Mouse (Mus musculus): ENCODE results near the gene Slc8a1.
A peak's percentile ranks its signal among the peaks of the same experiment; 100 is the strongest.

Gene Slc8a1

DNA sequence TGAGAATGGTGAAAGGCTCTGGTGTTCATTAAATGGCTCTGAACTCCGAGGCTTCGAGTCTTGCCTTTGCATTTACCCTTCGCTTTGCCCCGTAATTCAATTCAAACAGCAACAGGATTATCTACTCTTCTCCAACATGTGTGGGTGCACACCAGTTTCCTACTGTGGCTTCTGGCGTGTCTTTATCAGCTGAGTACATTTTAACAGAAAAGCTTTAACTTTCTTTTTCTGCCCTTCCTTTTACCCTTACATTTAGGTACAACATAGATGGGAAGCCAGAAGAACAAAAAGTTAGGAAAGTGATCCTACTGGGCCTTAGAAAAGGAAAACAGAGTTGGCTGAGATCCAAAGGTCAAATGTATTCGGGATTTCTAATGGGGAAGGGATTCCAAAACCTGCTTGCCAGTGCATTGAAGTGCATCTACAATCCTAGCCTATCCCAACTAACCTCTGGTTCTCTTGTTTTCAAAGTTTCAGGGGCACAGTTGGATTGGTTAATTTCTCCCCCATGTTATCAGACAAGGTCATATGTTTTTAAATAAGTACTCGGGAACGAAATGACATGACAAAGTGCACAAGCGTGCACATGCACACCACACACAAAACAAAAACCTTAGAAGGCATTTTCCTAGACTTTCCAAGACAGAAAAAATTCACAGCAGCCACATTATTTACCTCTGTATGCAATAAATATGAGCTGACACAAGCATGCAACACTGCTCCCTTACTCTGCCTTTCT is 172.4 kb downstream of the Slc8a1 start:
- no peak for DNase-seq (ENCODE audit: low spot score in 2 of 2)

DNA sequence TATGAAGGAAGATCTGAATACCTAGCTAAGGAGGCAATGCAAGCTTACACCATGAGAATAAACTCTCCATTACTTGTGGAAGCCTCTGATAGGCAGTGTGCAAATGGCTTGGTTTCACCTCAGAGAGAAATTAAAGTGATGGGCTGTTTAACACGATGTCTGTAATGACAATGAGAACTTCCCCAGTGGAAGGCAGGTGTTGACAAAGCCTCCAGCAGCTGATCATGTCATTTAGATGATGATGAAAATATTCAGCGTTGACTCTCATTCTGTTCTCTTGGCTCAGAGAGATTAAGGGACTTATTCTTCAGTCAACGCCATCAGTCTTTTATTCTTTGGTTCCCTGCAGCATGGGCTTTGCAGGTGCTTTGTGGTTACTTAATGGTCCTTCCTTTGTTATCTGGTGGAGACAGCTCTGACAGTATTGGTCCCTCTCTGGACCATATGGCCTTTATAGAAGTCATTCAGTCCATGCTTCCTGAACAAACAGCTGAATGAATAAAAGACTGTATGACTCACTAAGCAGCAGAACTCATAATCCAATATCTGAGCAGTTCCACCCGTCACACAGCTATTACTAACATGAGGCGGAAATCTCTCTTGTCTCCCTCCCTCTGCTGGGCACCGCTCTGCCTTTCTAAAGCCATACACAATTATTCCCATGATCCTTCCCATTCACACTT is 184.0 kb downstream of the Slc8a1 start:
- no peak for DNase-seq (ENCODE audit: low spot score in 2 of 2)

DNA sequence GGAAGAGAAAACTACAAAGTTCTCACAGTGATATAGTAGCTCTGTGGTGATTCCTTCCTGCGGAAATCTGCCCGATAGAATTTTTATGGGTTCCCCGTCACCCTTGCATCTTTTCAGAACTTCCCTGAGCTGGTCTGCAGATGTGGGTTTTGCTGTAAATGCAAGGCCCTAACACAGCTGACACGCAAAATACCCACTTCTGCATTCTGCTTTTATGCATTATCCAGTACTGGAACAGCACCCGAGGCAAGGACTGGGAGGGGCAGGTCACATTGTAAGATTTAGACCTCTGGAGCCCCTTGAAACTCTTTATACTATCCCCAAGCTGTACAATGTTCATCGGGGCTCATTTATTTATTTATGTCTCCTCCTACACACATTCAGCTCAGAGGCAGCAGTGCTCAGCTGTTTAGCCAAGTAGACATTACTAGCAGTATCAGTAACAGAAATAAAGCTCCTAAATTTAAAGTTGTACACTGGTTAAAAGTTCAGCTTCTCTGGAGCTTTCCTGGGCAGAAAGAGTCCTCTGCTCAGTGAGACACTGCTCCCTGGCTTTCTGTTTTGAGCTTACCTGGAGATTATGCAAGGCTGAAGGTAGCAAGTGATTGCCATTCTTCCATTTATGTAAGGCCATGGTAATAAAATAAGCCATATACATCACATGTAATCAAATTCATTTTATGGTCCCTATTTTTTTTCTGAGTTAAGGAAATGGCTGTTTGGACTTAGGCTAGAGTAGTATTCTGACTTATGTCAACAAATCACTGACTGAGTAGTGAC is 186.1 kb downstream of the Slc8a1 start:
- DNase-seq (ENCODE audit: low spot score in 2 of 2), result no peak

DNA sequence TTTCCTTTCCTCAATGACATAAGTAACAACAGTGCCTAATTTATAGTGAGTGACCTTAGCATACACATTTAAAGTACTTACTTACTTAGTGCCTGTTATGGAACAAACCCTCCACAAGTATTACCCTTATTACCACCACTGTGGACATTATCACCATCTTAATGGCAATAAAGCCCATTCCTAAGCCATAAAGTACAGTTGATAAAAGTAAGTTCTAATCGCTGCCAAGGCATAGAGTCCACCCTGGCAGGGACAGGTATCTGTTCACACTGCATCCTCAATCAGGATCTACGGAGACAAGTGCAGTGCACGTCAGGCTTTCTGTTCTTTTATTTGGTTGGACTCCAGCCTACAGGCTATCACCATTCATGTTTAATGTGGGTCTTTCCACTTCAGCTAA is 187.3 kb downstream of the Slc8a1 start:
- no peak for DNase-seq (ENCODE audit: low spot score in 2 of 2)

DNA sequence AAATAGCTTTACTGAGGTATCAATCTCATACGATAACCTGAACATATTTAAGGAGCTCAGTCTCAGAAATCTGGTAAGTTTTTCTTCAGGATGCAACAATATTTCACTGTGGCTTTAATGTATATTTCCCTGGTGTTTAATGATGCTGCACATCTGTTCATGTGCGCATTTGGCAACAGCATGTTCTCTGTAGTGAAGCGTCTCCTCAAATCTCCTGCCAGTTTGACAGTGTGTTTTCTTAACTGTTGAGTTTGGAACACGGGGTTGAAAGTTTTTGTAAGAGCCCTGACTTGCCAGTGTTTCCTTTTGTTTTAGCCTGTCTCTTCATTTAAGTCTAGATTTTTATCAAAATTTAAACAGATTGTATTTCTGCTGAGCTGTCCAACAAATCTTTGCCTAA is 190.2 kb downstream of the Slc8a1 start:
- no peak for DNase-seq (ENCODE audit: low spot score in 2 of 2)

DNA sequence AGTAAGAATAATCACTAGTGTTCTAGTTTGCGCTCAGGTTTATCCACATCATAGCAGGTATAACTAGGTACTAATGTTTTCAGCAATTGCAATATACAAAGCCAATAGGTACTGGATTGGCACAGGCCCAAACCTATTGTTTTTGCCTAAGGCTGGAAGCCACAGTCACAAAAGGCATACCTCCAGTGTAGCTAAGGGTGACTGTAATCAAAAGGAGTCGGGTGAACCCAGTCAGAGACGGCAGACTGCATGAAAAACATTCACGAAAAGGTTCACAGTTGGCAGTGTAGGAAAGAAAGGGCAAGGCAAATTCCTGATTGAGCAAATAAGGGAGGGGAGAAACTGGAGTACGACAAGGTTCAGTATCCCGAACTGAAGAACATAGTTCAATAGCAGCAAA is 191.7 kb downstream of the Slc8a1 start:
- DNase-seq (ENCODE audit: low spot score in 2 of 2), result no peak

DNA sequence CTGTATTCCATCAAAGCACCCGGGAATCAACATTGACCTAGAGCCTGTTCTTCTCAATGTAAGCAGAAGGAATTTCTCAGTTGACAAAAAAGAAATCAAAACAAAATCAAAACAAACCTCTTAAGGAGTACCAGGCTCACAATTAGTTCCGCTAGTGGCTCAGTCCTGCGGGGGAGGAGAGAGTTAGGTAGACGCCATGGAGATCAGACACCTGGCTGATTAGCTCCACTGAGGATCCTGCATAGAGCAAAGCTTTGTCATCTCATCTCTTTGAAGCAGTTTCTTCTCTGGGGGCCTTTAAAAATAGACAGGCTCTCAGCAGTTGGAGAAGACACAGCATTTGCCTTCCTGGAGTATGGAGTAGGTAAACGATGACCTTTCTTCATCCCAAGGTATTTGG is 192.2 kb downstream of the Slc8a1 start:
- DNase-seq (ENCODE audit: low spot score in 2 of 2), result no peak

DNA sequence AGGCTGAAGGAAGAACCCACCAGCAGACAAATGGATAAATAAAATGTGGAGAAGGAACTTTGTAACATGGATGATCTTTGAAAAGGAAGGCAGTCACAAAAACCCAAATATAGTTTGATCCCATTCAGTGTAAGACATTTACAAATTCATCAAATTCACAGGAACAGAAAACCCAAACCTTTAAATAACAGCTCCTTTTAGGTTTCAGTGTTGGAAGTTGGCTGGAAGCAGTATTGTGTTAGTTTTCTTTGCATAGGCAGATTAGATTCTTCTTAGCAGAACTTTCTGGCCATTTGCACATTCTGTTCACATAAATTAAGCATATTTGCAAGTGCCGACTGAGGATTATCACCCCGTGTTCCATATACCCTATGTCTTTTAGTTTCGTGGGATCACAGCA is 193.3 kb downstream of the Slc8a1 start:
- no peak for DNase-seq (ENCODE audit: low spot score in 2 of 2)

DNA sequence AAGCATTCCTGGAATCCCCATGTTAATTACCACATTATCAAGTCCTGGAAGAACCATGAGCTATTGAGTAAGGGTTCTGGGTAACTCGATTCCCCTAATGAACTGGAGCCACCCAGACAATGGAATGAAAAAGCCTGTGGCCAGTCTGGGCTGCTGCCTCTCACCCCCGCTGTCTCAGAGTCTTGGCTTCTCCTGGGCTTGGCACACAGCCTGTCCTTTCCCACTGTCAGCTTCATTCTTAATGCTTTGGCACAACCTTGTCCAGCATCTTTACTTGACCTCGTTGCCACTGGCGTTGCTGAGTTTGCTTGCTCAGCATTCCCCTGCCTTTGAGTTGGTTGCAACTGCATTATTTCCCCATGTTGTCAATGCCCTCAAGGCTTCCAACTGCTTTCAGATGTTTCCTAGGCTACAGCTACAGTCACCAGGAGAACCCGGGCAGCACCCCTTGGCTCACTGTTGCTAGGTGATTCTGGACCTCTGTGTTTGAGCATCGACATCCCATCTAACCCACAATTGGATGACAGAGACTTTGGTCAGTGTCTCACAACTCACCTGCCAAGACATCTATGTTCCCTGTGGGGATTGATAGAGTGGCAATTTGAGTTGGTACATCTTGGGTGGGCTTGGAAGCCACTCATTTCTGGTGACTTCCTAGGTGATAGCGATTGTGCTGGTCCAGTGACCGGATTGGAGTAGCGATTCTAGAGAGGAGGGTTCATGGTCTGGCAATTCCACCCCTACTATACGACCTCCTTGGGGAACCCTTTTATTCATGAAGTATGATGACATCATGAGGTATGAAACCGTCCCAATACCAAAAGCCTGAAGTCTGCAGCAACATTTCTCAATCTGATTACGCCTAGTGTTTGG is 195.6 kb downstream of the Slc8a1 start:
- peak in 1 of 2 experiments; percentile 19 for DNase-seq (ENCODE audit: low spot score in 2 of 2)

DNA sequence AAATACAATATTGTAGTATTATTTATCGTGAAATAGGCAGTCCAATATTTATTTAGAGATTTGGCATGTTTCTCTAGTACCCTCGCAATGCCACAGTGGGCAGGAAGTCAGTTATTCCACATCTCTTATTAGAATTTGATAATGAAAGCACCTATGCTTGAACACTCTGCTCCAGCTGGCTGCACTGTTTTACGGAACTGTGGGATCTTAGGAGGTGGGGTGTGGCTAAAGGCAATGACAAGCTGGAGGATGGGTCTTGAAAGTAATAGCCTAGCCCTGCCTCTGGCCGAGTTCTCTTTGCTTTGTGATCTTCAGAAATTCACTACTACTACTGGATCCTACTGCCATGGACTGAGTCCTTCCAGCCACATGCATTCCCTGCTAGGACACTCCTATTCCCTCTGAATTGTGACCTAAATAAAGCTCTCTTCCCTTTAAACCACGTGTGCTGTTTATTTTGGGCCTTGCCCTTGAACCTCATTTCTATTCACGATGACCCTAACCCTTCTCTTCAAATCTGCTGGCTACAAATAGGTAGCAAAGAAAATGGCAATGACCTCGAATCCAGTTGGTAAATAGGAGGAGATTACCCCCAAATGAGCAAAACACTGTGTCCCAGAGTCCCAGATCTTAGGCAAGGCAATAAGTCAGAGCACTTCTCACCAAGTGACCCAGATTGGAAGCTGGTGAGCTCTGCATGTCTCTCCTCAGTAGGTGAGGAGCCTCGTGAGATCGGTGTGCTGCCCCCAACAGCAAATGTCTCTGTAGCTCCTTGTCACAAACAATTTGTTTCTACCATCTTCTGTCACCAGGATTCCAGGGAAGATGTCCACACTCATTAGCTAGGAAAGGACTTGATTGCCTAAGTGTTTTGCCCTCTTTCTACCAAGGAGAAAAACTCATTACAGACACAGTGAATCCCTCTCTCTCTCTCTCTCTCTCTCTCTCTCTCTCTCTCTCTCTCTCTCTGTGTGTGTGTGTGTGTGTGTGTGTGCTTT is 199.7 kb downstream of the Slc8a1 start:
- no peak for DNase-seq (ENCODE audit: low spot score in 2 of 2)

DNA sequence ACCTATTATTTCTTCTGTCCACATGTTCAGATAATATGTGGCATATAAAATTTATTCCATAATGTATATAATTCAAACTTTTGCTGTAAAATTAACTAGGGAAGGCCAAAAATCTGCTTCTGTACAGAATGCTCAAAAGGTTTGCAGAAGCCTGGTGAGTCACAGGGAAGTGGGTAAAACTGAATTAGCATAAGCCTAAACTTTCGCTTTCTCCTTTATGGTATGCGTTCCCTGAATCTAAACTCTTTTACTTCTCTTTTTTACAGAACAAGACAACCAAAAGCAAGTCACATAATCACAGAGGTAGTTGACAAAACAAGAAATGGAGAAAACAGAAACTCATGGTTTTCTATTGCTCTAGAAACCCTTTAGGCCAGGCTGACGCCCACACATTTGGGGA is 202.1 kb downstream of the Slc8a1 start:
- no peak for DNase-seq (ENCODE audit: low spot score in 2 of 2)

DNA sequence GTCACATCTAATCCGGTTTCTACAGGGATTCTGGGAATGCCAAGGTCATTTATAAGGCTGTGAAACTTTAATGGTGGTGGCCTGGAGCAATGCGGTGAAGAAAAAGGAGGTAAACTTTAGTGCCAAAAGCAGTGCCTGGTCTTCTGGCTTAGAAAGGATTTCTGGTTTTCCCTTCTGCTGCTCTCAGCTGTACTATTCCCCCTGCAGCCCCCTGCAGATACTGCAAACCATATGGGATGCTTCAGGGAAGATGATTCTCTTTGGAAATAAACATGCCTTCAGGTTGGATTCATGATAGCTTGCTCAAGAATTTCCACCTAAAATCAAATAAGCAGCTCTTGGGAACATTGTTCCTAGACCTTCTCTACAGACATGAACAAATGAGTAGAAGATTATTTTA is 208.3 kb downstream of the Slc8a1 start:
- no peak for DNase-seq (ENCODE audit: low spot score in 2 of 2)

DNA sequence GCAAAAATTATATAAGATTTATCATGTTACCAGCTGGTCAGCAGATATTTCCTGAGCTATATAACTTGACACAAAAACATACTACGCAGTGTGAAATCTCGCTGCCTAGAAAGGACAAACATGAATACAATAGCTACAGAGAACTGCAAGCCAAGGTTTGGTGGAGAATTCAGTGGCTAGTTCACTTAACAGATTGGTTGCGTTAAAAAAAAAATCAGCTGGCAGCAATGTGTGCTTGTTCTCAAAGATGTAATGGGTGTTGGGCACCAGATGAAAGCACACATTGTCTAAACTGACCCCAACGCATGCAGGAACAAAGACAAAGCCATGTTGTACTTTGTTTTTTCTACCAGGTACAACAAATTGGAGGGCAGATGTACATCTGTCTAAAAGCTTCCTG is 209.2 kb downstream of the Slc8a1 start:
- DNase-seq (ENCODE audit: low spot score in 2 of 2), result no peak

DNA sequence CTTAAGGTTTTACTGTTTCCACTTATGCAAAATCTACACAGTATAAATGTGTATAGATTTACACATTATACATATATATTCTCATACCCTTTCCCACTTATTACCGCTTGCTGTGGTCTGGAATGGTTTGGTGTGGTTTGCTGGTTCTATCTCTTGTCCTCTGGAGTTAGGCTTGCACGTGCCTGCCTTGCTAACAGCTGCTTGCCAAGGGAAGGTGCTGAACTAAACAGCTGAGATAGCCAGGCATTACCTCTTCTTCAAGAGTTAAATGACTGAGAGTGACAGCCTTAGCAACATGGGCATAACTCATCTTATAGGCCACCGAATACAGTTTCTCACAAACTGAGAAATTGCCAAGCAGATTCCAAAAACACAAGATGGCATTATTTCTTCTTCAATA is 211.7 kb downstream of the Slc8a1 start:
- no peak for DNase-seq (ENCODE audit: low spot score in 2 of 2)

DNA sequence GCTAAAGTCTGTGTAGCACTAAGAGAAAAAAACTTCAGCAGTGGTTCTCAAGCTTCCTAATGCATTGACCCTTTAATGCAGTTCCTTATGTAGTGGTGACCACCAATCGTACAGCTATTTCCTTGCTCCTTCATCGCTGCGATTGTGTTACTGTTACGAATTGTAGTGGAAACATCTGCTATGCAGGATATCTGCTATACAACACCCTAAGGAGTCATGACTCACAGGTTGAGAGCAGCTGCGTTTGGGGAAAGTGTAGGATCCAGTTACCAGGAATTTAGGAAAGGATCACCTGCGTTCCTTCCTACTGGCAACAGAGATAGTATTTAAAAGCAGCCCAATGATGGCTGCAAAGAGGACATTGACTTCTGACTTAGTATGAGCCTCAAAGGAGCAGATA is 213.4 kb downstream of the Slc8a1 start:
- DNase-seq (ENCODE audit: low spot score in 2 of 2), result no peak

DNA sequence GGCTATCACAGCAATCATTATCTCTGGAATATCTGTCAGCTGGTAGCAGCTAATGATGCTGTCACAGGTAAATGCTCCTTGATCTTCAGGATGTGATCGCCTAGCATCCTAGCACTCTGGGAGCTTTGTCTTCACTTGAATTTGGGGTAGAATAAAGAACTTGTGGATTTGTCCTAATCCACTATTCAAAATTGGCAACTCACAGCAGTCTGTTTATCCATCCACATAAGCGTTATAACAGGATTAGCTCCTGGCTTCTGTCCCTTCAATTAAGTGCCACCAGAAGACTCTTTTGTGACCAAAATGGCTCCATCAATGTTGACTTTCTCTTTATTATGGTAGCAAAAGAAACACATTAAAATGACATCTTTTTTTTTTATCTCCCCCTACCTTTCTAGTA is 214.2 kb downstream of the Slc8a1 start:
- no peak for DNase-seq (ENCODE audit: low spot score in 2 of 2)

DNA sequence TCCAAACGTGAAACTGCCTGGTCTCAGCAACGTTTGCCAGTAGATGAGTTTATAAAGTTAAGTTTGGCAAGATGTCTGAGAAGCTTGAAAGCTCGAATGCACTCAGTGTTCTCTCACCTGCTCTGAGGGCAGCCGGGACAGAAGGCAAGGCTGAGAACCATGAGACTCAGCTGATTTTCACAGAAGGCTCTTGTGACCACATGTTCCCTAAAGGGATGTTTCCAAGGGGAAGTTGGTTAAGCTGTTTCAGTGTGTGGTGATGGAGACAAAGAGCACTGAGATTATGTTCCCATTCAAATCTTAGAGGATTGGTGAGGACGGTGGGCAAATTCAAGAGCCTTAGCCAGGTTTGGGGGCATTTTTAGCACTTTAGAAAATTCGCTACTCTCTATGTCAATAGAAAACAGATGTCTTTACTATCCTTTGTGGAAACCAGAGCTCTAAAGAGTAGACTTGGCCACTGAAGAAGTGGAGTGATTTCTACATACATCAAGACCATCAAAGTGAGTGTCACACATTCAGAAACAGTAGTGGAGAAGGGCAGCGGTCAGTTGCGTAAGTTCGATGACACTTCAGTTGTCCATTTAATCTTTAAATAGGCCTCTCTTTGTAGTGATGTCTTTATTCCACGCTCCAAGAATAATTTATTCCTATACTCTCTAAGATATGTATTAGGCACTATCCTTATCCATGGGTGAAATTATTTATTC is 219.7 kb downstream of the Slc8a1 start:
- DNase-seq (ENCODE audit: low spot score in 2 of 2), result no peak

DNA sequence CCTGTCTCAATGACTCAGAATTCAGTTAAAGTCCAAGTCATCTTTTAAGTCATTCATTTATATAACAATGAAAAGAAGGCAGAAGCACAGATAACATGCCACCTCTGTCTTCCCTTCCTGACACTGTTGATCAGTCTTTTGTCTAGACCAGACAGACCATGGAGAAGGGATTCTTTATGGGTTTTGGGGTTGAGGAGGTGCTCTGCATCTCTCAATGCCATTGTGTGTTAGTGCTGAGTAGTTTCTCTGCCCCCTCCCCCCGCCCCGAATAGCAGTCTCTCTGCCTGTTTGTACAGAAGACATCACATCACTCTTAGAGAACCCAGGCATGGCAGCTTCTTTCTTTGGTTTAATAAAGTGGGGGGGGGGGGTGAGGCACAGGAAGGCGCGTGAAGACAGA is 222.0 kb downstream of the Slc8a1 start:
- no peak for DNase-seq (ENCODE audit: low spot score in 2 of 2)

DNA sequence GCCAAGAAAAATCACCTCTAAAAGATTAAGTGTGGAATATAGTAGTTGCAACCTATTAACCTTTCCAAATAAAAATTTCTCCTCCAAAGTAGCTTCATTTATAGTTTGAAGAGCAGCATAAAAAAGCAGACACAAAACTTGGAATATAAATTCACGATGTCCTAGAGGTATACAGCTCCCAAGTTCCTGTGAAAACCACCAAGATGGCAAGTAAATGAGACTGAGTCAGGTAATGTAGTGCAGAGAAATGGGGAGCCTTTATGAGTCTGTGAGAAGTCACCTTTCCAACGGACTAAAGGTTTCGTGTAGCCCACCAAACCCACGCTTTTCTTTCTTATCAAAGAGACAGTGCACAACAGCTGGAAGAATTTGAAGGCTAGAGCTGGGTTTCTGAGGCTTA is 224.2 kb downstream of the Slc8a1 start:
- DNase-seq (ENCODE audit: low spot score in 2 of 2), result no peak

DNA sequence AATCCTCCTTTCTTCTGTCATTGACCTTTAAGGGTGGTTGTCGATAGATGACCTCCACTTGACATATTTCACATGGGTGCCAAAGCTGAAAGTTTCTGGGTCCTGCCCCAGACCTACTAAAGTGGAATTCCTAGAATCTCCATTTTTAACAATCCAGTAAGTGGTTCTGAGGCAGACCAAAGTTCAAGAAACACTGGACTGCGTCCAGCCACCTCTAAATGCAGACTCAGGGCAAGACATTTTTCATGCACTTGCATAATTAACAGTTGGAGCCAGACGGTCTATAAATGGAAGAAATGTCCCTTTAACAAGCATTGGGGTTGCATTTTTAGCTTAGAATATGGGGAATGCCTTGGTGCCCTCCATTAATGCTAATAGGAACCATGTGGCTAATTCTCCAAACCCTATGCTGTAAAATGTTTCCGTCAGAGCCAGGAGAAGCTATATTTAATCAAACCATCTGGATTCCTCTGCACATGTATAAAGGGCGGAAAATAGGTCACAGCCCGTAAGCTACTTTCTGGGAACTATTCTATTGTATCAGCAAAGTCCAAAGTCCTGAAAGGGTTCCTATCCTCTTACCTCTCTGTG is 224.7 kb downstream of the Slc8a1 start:
- DNase-seq (ENCODE audit: low spot score in 2 of 2), result no peak
